Mouse (Mus musculus) MN1 (cell line): ENCODE results near the gene Shld1.
A peak's percentile ranks its signal among the peaks of the same experiment; 100 is the strongest.

Experiments
- DNase-seq: peaks from one replicate; pipeline ENCODE4 v3.0.0-alpha.2; 2016; ENCODE audit warnings: low spot score

The Shld1 gene

GRCm38 (mm10) chr2:132692320-132692719 lies 5.6 kb downstream of the Shld1 start:
- DNase-seq = no peak

- DNase-seq = no peak
These were observed 7.2 kb downstream of the Shld1 start for GRCm38 (mm10) chr2:132693980-132694379.

- DNase-seq = no peak
These were observed 8.8 kb downstream of the Shld1 start for GRCm38 (mm10) chr2:132695358-132696093.

- DNase-seq = no peak
These were observed 9.8 kb downstream of the Shld1 start for GRCm38 (mm10) chr2:132696519-132696918.

GRCm38 (mm10) chr2:132697256-132697655 lies 10.5 kb downstream of the Shld1 start:
- no peak for DNase-seq

GRCm38 (mm10) chr2:132697695-132698094 lies 11.0 kb downstream of the Shld1 start:
- DNase-seq = no peak

GRCm38 (mm10) chr2:132698420-132698819 lies 11.7 kb downstream of the Shld1 start:
- no peak for DNase-seq

- no peak for DNase-seq
These were observed 14.2 kb downstream of the Shld1 start for GRCm38 (mm10) chr2:132700921-132701320.

GRCm38 (mm10) chr2:132701451-132701886 lies 14.7 kb downstream of the Shld1 start:
- DNase-seq = peak; percentile 57

- DNase-seq = peak; percentile 59
These were observed 18.7 kb downstream of the Shld1 start for GRCm38 (mm10) chr2:132705251-132705992.

- no peak for DNase-seq
These were observed 19.6 kb downstream of the Shld1 start for GRCm38 (mm10) chr2:132706309-132706708.

GRCm38 (mm10) chr2:132710488-132710887 lies 23.8 kb downstream of the Shld1 start:
- DNase-seq = no peak

- DNase-seq = no peak
These were observed 25.3 kb downstream of the Shld1 start for GRCm38 (mm10) chr2:132712061-132712460.

GRCm38 (mm10) chr2:132714522-132714921 lies 27.8 kb downstream of the Shld1 start:
- DNase-seq = no peak

- no peak for DNase-seq
These were observed 28.2 kb downstream of the Shld1 start for GRCm38 (mm10) chr2:132714946-132715345.

GRCm38 (mm10) chr2:132715421-132716070 lies 28.8 kb downstream of the Shld1 start:
- DNase-seq = peak; percentile 86

GRCm38 (mm10) chr2:132716154-132716553 lies 29.4 kb downstream of the Shld1 start:
- DNase-seq = peak; percentile 81

GRCm38 (mm10) chr2:132716901-132717536 lies 30.3 kb downstream of the Shld1 start:
- no peak for DNase-seq

GRCm38 (mm10) chr2:132717537-132717912 lies 30.8 kb downstream of the Shld1 start:
- no peak for DNase-seq

GRCm38 (mm10) chr2:132720921-132721566 lies 34.3 kb downstream of the Shld1 start:
- peak; percentile 37 for DNase-seq

GRCm38 (mm10) chr2:132721844-132722243 lies 35.1 kb downstream of the Shld1 start:
- DNase-seq = peak; percentile 10

- peak; percentile 81 for DNase-seq
These were observed 37.3 kb downstream of the Shld1 start for GRCm38 (mm10) chr2:132723958-132724431.
